Mouse (Mus musculus) mouse trophoblast stem cell (cell line): ENCODE data around the gene Macrod2.

Experiments
- in situ Hi-C, 2 experiments: fragments of 300-500 bp; cut with MseI, MboI; formaldehyde crosslinking; loops; 2 replicates in 1 of 2; 3 replicates in 1 of 2; pipeline ENCODE4 v1.15.1; 2025

The Macrod2 gene

DNA sequence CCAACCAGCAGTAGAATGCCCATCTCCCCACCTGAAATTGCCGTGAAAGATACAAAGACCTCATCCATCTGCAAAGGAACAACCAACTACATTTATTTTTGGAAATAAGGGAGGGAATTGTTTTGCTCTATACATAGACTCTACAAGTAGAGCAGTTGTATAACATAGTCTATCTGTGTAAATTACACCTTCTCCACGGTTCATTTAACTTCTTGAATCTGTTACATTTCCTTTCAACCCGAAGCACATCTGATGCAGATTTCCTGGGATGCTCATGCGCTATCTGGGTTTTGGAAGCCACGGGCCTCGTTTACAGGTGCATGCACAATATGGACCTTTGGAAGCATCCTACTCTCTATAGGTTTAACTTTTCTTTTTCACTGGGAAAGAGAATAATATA, 175.8 kb downstream of the Macrod2 start:
- in situ Hi-C loops: no loop called here

- in situ Hi-C loops: no loop called here
These were observed 197.6 kb downstream of the Macrod2 start for GRCm38 (mm10) chr2:140592537-140593261.

DNA sequence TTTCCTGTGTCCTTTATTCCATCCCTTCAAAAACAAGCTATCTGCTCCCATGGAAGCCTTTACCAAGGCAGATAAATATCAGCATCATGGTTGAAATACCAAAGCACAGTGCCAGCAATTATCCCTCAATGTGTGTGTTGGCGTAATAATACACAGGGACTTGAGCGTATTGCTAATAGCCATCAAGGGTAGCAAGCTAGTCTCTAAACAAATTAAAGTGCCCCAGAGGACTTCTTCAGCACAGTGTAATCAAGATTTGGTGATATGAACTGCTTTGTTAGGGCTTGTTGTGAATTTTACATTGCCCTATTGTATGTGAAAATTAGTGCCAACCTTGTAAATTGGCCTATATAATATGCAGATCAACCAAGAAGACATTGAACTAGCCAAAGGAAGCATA, 201.8 kb downstream of the Macrod2 start:
- in situ Hi-C loops: no loop called here

DNA sequence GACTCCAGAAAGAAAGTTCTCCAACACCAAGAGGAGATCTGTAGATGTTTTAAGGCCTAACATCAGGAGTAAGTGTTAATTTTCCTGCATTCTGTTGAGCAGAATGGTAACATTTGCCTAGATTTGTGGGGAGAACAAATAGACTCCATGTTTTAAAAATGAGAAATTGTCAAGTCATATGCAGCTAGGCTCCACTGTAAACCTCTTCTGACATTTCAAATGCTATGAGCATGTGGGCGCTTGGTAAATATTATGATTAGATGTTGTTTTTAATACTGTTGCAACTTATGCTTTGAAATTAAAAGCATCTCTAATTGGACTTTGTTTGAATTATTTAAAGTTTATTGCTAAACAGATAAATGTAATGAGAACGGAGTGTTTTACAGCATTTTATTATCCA, 220.3 kb downstream of the Macrod2 start:
- in situ Hi-C loops: no loop called here

GRCm38 (mm10) chr2:140621730-140622337, 226.7 kb downstream of the Macrod2 start:
- in situ Hi-C loops: no loop called here

GRCm38 (mm10) chr2:140653481-140653880, 258.4 kb downstream of the Macrod2 start:
- in situ Hi-C loops: no loop called here

DNA sequence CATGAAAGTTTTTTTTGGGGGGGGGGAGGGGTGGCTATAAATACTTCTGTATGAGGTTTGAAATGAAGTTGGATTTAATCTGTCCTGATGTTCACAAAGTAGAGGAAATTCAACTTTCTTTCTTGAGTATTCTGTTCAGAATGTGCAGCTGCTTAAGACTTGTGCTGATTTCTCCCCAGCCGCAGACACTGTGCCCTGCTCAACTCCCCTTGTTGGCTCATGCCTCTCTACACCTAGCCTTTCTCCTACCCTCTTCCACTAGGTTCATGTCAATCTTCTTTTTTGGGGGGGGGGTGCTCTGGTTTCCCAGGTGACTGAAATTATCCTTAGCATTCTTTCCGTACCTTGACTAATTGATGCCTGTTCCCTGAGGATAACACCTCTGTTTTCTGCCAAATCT, 258.9 kb downstream of the Macrod2 start:
- in situ Hi-C loops: no loop called here

DNA sequence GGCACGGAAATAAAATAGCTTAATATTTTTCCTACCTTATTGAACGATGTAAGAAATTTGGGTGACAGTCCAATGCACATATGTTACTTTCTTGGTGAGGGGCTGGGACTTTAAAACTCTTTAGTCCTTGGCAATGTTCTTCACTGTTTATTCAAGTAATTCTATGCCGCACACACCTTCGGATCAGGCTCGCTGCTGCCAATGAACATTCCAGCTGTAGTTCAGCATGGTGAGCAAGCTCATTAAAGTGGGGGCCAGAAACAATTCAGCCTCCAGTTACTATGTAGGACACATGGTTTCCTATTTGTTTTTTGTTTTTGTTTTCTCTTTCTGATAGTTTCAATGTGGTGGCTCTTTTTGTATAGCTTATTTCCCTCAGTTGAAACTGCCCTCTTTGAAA, 267.6 kb downstream of the Macrod2 start:
- in situ Hi-C loops: no loop called here

DNA sequence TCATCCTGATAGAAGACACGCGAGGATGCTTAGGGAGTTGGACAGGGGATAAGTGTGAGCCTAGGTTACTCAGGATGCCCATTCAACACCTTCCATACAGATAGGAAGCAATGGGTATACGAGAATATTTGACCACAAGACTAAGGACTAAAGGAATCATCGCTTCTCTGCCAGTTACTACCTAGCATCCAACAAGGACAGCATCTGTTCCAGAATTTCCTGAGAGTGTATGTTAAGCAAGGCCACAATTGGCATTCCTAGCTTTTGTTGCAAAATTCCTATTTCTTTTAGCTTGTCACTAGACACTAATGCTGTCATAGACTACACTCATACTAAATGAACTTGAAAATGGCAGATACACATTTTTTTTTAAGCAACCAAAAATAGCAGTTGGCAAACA, 269.3 kb downstream of the Macrod2 start:
- in situ Hi-C loops: no loop called here

- in situ Hi-C loops: no loop called here
These were observed 271.7 kb downstream of the Macrod2 start for GRCm38 (mm10) chr2:140666846-140667245.

GRCm38 (mm10) chr2:140667261-140668047, 272.3 kb downstream of the Macrod2 start:
- in situ Hi-C loops: no loop called here

- in situ Hi-C loops: no loop called here
These were observed 273.2 kb downstream of the Macrod2 start for GRCm38 (mm10) chr2:140668311-140668710.

DNA sequence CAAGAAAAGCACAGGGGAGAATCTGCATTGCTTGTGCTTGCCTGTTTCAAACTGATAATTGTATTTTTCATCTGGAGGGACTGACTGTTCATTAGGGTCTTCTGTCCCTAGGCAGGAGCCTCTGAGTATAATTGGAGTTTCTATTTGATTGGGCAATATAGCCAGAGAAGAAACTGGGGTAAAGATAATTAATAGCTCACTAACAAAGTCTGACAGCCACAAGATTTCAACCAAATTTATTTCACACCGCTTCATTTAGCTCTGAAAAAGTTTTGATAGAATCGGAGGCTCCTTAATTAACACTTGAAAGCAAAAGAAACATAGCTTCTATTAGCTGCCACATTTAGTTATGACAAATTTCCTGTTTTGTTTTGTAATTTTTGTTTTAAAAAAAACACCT, 274.0 kb downstream of the Macrod2 start:
- in situ Hi-C loops: no loop called here

- in situ Hi-C loops: no loop called here
These were observed 274.7 kb downstream of the Macrod2 start for GRCm38 (mm10) chr2:140669786-140670185.

DNA sequence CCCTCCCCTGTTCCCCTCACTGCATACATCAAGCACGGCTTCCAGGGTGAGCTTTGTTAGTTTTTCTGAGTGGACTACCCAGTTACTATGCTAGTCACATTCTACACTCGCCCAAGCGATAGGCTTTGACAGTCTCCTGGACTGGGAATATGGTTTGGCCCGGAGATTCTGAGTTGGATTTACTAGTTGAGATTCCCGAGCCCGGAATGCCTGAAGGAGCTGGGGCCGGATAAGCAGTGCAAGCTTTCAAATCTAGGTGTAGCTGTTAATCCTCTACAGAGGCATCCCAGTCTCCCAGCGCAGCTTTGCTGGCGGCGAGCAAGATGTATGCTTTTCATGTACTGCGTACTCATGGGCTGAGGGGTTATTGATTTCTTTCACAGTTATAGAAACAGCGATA, 275.3 kb downstream of the Macrod2 start:
- in situ Hi-C loops: no loop called here

GRCm38 (mm10) chr2:140670963-140671702, 276.0 kb downstream of the Macrod2 start, which contains the start of gene Flrt3:
Flrt3 (minus strand) TSS chr2:140671469.
- in situ Hi-C loops: no loop called here

DNA sequence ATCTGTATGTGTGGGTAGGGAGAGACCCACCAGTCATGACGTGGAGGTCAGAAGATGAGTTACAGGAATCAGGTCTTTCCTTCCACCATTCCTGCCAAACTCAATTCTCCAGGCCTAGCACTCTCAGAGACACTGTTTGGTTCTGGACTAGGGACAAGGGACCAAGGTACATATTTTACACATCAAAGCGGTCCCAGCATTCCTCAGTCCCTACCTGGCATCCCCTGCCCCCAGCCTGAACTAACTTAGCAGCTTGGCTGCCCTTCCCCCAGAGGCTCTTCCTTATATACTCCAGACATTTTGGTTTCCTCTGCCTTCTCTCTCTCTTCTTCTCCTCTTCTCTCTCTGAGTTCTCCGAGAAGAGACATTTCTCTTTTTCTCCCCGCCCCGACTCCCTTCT, 278.4 kb downstream of the Macrod2 start:
- in situ Hi-C loops: no loop called here

GRCm38 (mm10) chr2:140676728-140677127, 281.6 kb downstream of the Macrod2 start:
- in situ Hi-C loops: no loop called here

- in situ Hi-C loops: no loop called here
These were observed 295.8 kb downstream of the Macrod2 start for GRCm38 (mm10) chr2:140690906-140691305.

GRCm38 (mm10) chr2:140691403-140691802, 296.3 kb downstream of the Macrod2 start:
- in situ Hi-C loops: no loop called here

GRCm38 (mm10) chr2:140692461-140692860, 297.4 kb downstream of the Macrod2 start:
- in situ Hi-C loops: no loop called here

DNA sequence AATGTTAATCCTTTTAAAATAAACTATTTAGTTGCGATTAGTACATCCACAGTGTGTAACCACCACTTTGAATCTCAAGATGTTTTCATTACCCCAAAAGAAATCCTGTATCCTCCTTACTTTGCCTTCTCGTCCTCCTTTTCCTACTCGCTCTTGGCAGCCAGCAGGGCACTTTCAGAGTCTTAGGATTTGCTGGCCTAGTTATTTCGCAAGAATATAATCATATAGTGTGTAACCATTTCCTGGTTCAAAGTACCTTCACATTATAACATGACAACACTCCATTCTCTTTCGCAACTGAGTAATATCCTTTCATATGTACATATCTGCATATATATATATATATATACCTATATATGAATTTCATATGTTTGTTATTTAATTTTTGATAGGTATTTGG, 298.7 kb downstream of the Macrod2 start:
- in situ Hi-C loops: no loop called here
